Comparison of ENCODE assay signal across 20 mouse cellular contexts in genomic region chr2:27780162-27780561, GRCm38 (mm10).
DNase-seq lines count a peak whose midpoint lies in the region; ATAC-seq and TF ChIP-seq lines count a peak whose summit lies in the region.
"Had no signal": no experiment of that assay in that cellular context is flagged by ENCODE, and none has a peak within 500 bp of the region (broad histone marks: within the 10 kb centered on the region; RNA-seq: fewer than 3 reads in every experiment).

No protein-coding gene starts in this region.

- 71% methylated on average over 7 of the region's 7 CpGs for WGBS in hindbrain, postnatal 0 days
- WGBS in hindbrain, embryonic 16.5 days: 77% methylated on average over 7 of the region's 7 CpGs
- 91% methylated on average over 7 of the region's 7 CpGs for WGBS in stomach, embryonic 16.5 days

- no peaks in the 10 kb centered on the region for H3K9me3 ChIP-seq in hindbrain, postnatal 0 days (ENCODE audit: low read length)
- H3K9me3 ChIP-seq in hindbrain, embryonic 16.5 days (ENCODE audit: control insufficient read depth, low read length): no peaks in the 10 kb centered on the region
- peaks cover 19% of the 10 kb centered on the region for H3K9me3 ChIP-seq in megakaryocyte, embryonic 14.5 days
- no peaks in the 10 kb centered on the region for H3K9me3 ChIP-seq in stomach, embryonic 16.5 days (replicated peaks; ENCODE audit: control insufficient read depth, low read length)
- H3K9me3 ChIP-seq: forebrain, embryonic 10.5 days; forebrain, embryonic 13.5 days; heart, embryonic 10.5 days; heart, embryonic 13.5 days; intestine, embryonic 15.5 days had no signal

- H3K4me1 ChIP-seq in hindbrain, postnatal 0 days (ENCODE audit: insufficient read depth, low read length): no peaks in the 10 kb centered on the region
- H3K4me1 ChIP-seq in hindbrain, embryonic 16.5 days (ENCODE audit: control insufficient read depth, insufficient read depth, low read depth, low read length): no peaks in the 10 kb centered on the region
- H3K4me1 ChIP-seq in megakaryocyte, embryonic 14.5 days: peaks cover 10% of the 10 kb centered on the region
- peaks cover 9% of the 10 kb centered on the region; the same call in 1 of the 2 replicates for H3K4me1 ChIP-seq in stomach, embryonic 16.5 days (ENCODE audit: control insufficient read depth, insufficient read depth, low read length)
- H3K4me1 ChIP-seq: forebrain, embryonic 10.5 days; forebrain, embryonic 13.5 days; intestine, embryonic 15.5 days had no signal

- H3K4me2 ChIP-seq in hindbrain, postnatal 0 days (ENCODE audit: low read depth, low read length): no peak overlapping the region
- no peak overlapping the region for H3K4me2 ChIP-seq in hindbrain, embryonic 16.5 days (ENCODE audit: low read length)
- H3K4me2 ChIP-seq in stomach, embryonic 16.5 days (ENCODE audit: low read depth, low read length): no peak overlapping the region
- H3K4me2 ChIP-seq: forebrain, embryonic 13.5 days; heart, embryonic 13.5 days; hindbrain, embryonic 14.5 days; intestine, embryonic 15.5 days had no signal

- H3K4me3 ChIP-seq in hindbrain, postnatal 0 days (ENCODE audit: low read length): no peak overlapping the region
- H3K4me3 ChIP-seq in hindbrain, embryonic 16.5 days (ENCODE audit: low read length): no peak overlapping the region
- H3K4me3 ChIP-seq in megakaryocyte, embryonic 14.5 days (replicated peaks): peak overlapping the region; percentile 50
- no peak overlapping the region for H3K4me3 ChIP-seq in stomach, embryonic 16.5 days (replicated peaks; ENCODE audit: low read length)
- H3K4me3 ChIP-seq: forebrain, embryonic 10.5 days; forebrain, embryonic 13.5 days; heart, adult 2 months; heart, embryonic 10.5 days; heart, embryonic 13.5 days; intestine, embryonic 15.5 days had no signal

- no peak overlapping the region for H3K27ac ChIP-seq in hindbrain, postnatal 0 days
- no peak overlapping the region for H3K27ac ChIP-seq in hindbrain, embryonic 16.5 days (ENCODE audit: low read depth, low read length)
- peak overlapping the region; percentile 1; the same call in 1 of the 2 replicates for H3K27ac ChIP-seq in stomach, embryonic 16.5 days (ENCODE audit: low read length)
- H3K27ac ChIP-seq: forebrain, embryonic 10.5 days; forebrain, embryonic 13.5 days; heart, adult 2 months; heart, embryonic 10.5 days; heart, embryonic 13.5 days; hindbrain, embryonic 14.5 days; intestine, embryonic 15.5 days had no signal

- TF ChIP-seq CTCF in hindbrain, postnatal 0 days (IDR thresholded peaks at IDR 0.05; ENCODE audit: low read depth): no peak

- peak; percentile 51; the same call in 1 of the 2 replicates for ATAC-seq in hindbrain, postnatal 0 days
- no peak for ATAC-seq in hindbrain, embryonic 16.5 days
- no peak for ATAC-seq in megakaryocyte, adult 5-6 weeks (ENCODE audit: poor library complexity, severe bottlenecking)
- ATAC-seq in stomach, embryonic 16.5 days (ENCODE audit: insufficient read depth, low FRiP score): no peak
- ATAC-seq: activated CD4-positive, CD25-positive, alpha-beta regulatory T cell, adult 4 months; forebrain, embryonic 13.5 days; forebrain, embryonic 16.5 days; intestine, embryonic 15.5 days had no signal

- no peaks in the 10 kb centered on the region for H3K27me3 ChIP-seq in hindbrain, postnatal 0 days (ENCODE audit: insufficient read depth, low read length)
- H3K27me3 ChIP-seq in hindbrain, embryonic 16.5 days (replicated peaks; ENCODE audit: control insufficient read depth, insufficient read depth, low read length): no peaks in the 10 kb centered on the region
- H3K27me3 ChIP-seq in megakaryocyte, embryonic 14.5 days (replicated peaks): peaks cover 55% of the 10 kb centered on the region
- no peaks in the 10 kb centered on the region for H3K27me3 ChIP-seq in stomach, embryonic 16.5 days (ENCODE audit: control insufficient read depth, insufficient read depth, low read length)
- H3K27me3 ChIP-seq: forebrain, embryonic 13.5 days; intestine, embryonic 15.5 days had no signal

- H3K9ac ChIP-seq in hindbrain, postnatal 0 days (replicated peaks; ENCODE audit: low read length): no peak overlapping the region
- H3K9ac ChIP-seq in hindbrain, embryonic 16.5 days (ENCODE audit: low read depth, low read length): no peak overlapping the region
- no peak overlapping the region for H3K9ac ChIP-seq in stomach, embryonic 16.5 days (ENCODE audit: low read length)
- H3K9ac ChIP-seq: forebrain, embryonic 13.5 days; heart, embryonic 13.5 days; hindbrain, embryonic 14.5 days; intestine, embryonic 15.5 days had no signal

- H3K36me3 ChIP-seq in hindbrain, postnatal 0 days (ENCODE audit: insufficient read depth, low read length): no peaks in the 10 kb centered on the region
- no peaks in the 10 kb centered on the region for H3K36me3 ChIP-seq in hindbrain, embryonic 16.5 days (ENCODE audit: control insufficient read depth, insufficient read depth, low read length)
- H3K36me3 ChIP-seq in megakaryocyte, embryonic 14.5 days (replicated peaks; ENCODE audit: low read length): no peaks in the 10 kb centered on the region
- no peaks in the 10 kb centered on the region for H3K36me3 ChIP-seq in stomach, embryonic 16.5 days (ENCODE audit: control insufficient read depth, insufficient read depth, low read length)
- H3K36me3 ChIP-seq: forebrain, embryonic 10.5 days; heart, embryonic 10.5 days; heart, embryonic 13.5 days; intestine, embryonic 15.5 days had no signal

- peak; percentile 78 to 81 for DNase-seq in cerebellum, postnatal 10 days
- DNase-seq in cerebellum, adult 11 months: no peak
- DNase-seq in hindbrain, postnatal 0 days (ENCODE audit: low spot score): peak; percentile 57
- DNase-seq in frontal cortex, postnatal 25 days (ENCODE audit: low spot score in 2 of 2): no peak
- DNase-seq: adrenal gland, postnatal 10 days; cerebellum, adult 18-20 months; cerebellum, adult 9-11 months had no signal

Comparison
In these comparisons a context has a peak if more than half of its experiments do, and no peak if none do; other contexts are left out.
1. DNase-seq: peak in cerebellum, postnatal 10 days (2 of 2) and hindbrain, postnatal 0 days (single experiment); none in cerebellum, adult 11 months (single experiment) and frontal cortex, postnatal 25 days (0 of 2).